Mouse (Mus musculus) cerebellum, postnatal 25 days (tissue): ENCODE data around the gene Pth1r.

ENCODE experiments used
- DNase-seq, 2 experiments: peaks; one replicate each; pipeline ENCODE4 v3.0.0; 2021; ENCODE audit warnings: mixed read lengths in 2 of 2

The Pth1r gene

GRCm38 (mm10) chr9:110746961-110747360 is at the start of gene Pth1r:
Gene Pth1r, minus strand, starts transcription at chr9:110747145.
- DNase-seq: no peak

GRCm38 (mm10) chr9:110790462-110790861 is 43.5 kb upstream of the Pth1r start:
- no peak for DNase-seq

- DNase-seq: no peak
These were observed 41.2 kb upstream of the Pth1r start for GRCm38 (mm10) chr9:110788169-110788568.

- DNase-seq: no peak
These were observed 36.7 kb upstream of the Pth1r start for GRCm38 (mm10) chr9:110783611-110784010.

GRCm38 (mm10) chr9:110781731-110782130 is 34.8 kb upstream of the Pth1r start:
- peak; percentile 83 to 84 for DNase-seq

GRCm38 (mm10) chr9:110781256-110781721 is 34.3 kb upstream of the Pth1r start:
- peak; percentile 97 to 98 for DNase-seq

GRCm38 (mm10) chr9:110779242-110779913 is 32.4 kb upstream of the Pth1r start:
- DNase-seq: peak in 1 of 2 experiments; percentile 27

- no peak for DNase-seq
These were observed 31.6 kb upstream of the Pth1r start for GRCm38 (mm10) chr9:110778559-110778958.

GRCm38 (mm10) chr9:110778100-110778499 is 31.2 kb upstream of the Pth1r start:
- no peak for DNase-seq

GRCm38 (mm10) chr9:110775269-110776022 is 28.5 kb upstream of the Pth1r start:
- no peak for DNase-seq

GRCm38 (mm10) chr9:110774403-110775268 is 27.7 kb upstream of the Pth1r start:
- no peak for DNase-seq

- no peak for DNase-seq
These were observed 25.4 kb upstream of the Pth1r start for GRCm38 (mm10) chr9:110772336-110772735.

- no peak for DNase-seq
These were observed 16.5 kb upstream of the Pth1r start for GRCm38 (mm10) chr9:110763405-110763804.

- no peak for DNase-seq
These were observed 15.8 kb upstream of the Pth1r start for GRCm38 (mm10) chr9:110762763-110763162.

- no peak for DNase-seq
These were observed 13.9 kb upstream of the Pth1r start for GRCm38 (mm10) chr9:110760886-110761285.

- DNase-seq: peak in 1 of 2 experiments; percentile 39
These were observed 12.3 kb upstream of the Pth1r start for GRCm38 (mm10) chr9:110759265-110759664.

- DNase-seq: peak; percentile 33 to 51
These were observed 11.7 kb upstream of the Pth1r start for GRCm38 (mm10) chr9:110758605-110759004.

GRCm38 (mm10) chr9:110757816-110758215 is 10.9 kb upstream of the Pth1r start:
- no peak for DNase-seq

GRCm38 (mm10) chr9:110753773-110754172 is 6.8 kb upstream of the Pth1r start:
- DNase-seq: no peak

- DNase-seq: no peak
These were observed 6.0 kb upstream of the Pth1r start for GRCm38 (mm10) chr9:110752917-110753435.

GRCm38 (mm10) chr9:110751412-110751811 is 4.5 kb upstream of the Pth1r start:
- DNase-seq: no peak

- DNase-seq: no peak
These were observed 3.7 kb upstream of the Pth1r start for GRCm38 (mm10) chr9:110750404-110751187.
